Comparison of ENCODE assay signal across 30 mouse cellular contexts in genomic region chr1:118296673-118297072, GRCm38 (mm10). TPM values are rescaled to one million over a fixed set of nuclear protein-coding genes. Genes with fewer than 3 reads are reported as not detected.
DNase-seq lines count a peak whose midpoint lies in the region; ATAC-seq lines count a peak whose summit lies in the region.
"Had no signal": no experiment of that assay in that cellular context is flagged by ENCODE, and none has a peak within 500 bp of the region (broad histone marks: within the 10 kb centered on the region; RNA-seq: fewer than 3 reads in every experiment).

No protein-coding gene starts in this region.

- H3K9me3 ChIP-seq in lung, embryonic 16.5 days (ENCODE audit: control insufficient read depth, low read length), result no peaks in the 10 kb centered on the region
- H3K9me3 ChIP-seq: heart, embryonic 12.5 days; hindbrain, embryonic 10.5 days; hindbrain, embryonic 15.5 days; kidney, embryonic 15.5 days; limb, embryonic 13.5 days; neural tube, embryonic 12.5 days had no signal

- no peaks in the 10 kb centered on the region for H3K4me1 ChIP-seq in lung, embryonic 16.5 days (replicated peaks; ENCODE audit: control insufficient read depth, insufficient read depth, low read length)
- H3K4me1 ChIP-seq: heart, embryonic 12.5 days; hindbrain, embryonic 10.5 days; hindbrain, embryonic 15.5 days; kidney, embryonic 15.5 days; limb, embryonic 13.5 days; neural tube, embryonic 12.5 days had no signal

- no peak overlapping the region for H3K4me2 ChIP-seq in lung, embryonic 16.5 days (ENCODE audit: low read depth, low read length)
- H3K4me2 ChIP-seq: heart, embryonic 12.5 days; hindbrain, embryonic 15.5 days; kidney, embryonic 15.5 days; limb, embryonic 13.5 days; liver, embryonic 11.5 days; neural tube, embryonic 12.5 days had no signal

- H3K27ac ChIP-seq in lung, embryonic 16.5 days (ENCODE audit: low read length), result no peak overlapping the region
- H3K27ac ChIP-seq: hindbrain, embryonic 10.5 days; hindbrain, embryonic 15.5 days; kidney, embryonic 15.5 days; left cerebral cortex, adult 2 months; limb, embryonic 13.5 days; neural tube, embryonic 12.5 days; stomach, postnatal 0 days had no signal

- no peak overlapping the region for H3K4me3 ChIP-seq in lung, embryonic 16.5 days (ENCODE audit: low read length)
- H3K4me3 ChIP-seq: heart, embryonic 12.5 days; hindbrain, embryonic 10.5 days; hindbrain, embryonic 15.5 days; kidney, embryonic 15.5 days; left cerebral cortex, adult 2 months; limb, embryonic 13.5 days; myocyte; neural tube, embryonic 12.5 days had no signal

- ATAC-seq in lung, embryonic 16.5 days (ENCODE audit: low read depth), result peak; percentile 60
- ATAC-seq: activated CD4-positive, CD25-positive, alpha-beta regulatory T cell, adult 4 months; forebrain, embryonic 14.5 days; inflammation-experienced regulatory T-cells, adult 6 months; midbrain, embryonic 16.5 days had no signal

- peak; percentile 38 for DNase-seq in NIH3T3 (ENCODE audit: low read depth)
- DNase-seq in fat pad, adult 2 months (ENCODE audit: extremely low read depth, low read depth, low spot score), result peak; percentile 61
- peak; percentile 89 for DNase-seq in lung, postnatal 36 days
- no peak for DNase-seq in gastrocnemius, adult 8-10 months (ENCODE audit: low spot score in 2 of 2)
- DNase-seq in frontal cortex, postnatal 25 days (ENCODE audit: low spot score in 2 of 2), result no peak
- no peak for DNase-seq in heart, postnatal 4 days
- DNase-seq: adrenal gland, adult 8-10 months; cerebellum, adult 9-10 months; cerebellum, postnatal 36 days; kidney, adult 18-20 months; kidney, postnatal 25 days; right cerebral cortex, adult 18-20 months; spleen, adult 18-20 months; thymus, adult 2 months; thymus, postnatal 4 days had no signal

- 60% methylated on average over 3 of the region's 3 CpGs for WGBS in lung, embryonic 16.5 days

- H3K27me3 ChIP-seq in lung, embryonic 16.5 days (ENCODE audit: control insufficient read depth, insufficient read depth, low read depth, low read length), result no peaks in the 10 kb centered on the region
- H3K27me3 ChIP-seq: heart, embryonic 12.5 days; hindbrain, embryonic 15.5 days; kidney, embryonic 15.5 days; limb, embryonic 13.5 days; neural tube, embryonic 12.5 days had no signal

- H3K9ac ChIP-seq in lung, embryonic 16.5 days (ENCODE audit: low read length), result no peak overlapping the region
- H3K9ac ChIP-seq: heart, embryonic 12.5 days; hindbrain, embryonic 15.5 days; kidney, embryonic 15.5 days; limb, embryonic 13.5 days; neural tube, embryonic 12.5 days had no signal

- H3K36me3 ChIP-seq in lung, embryonic 16.5 days (ENCODE audit: control insufficient read depth, insufficient read depth, low read length), result peaks cover 15% of the 10 kb centered on the region

RNA-seq across cellular contexts. Expression of gene Tsn, which starts 14.9 kb away (rescaled TPM):
- polyA plus RNA-seq in lung, embryonic 16.5 days (2015; fragmentation: Nextera tagmentation; extraction: Ambion mirVana), result 266 and 312 TPM in 2 replicates
- total RNA-seq in gastrocnemius, adult 8-10 months (2022), result 10 to 100 TPM; 43.8 to 54.3 (median 53.0) TPM
- 10 to 100 TPM; 95.9 to 97.3 TPM for total RNA-seq in heart, postnatal 4 days (2021)

RNA-seq across cellular contexts. Expression of gene Nifk, which starts 25.0 kb away (rescaled TPM):
- 62.6 and 67.3 TPM in 2 replicates for polyA plus RNA-seq in lung, embryonic 16.5 days (2015; fragmentation: Nextera tagmentation; extraction: Ambion mirVana)
- total RNA-seq in gastrocnemius, adult 8-10 months (2022), result 10 to 100 TPM; 14.6 to 17.1 (median 16.2) TPM
- 10 to 100 TPM; 24.5 to 24.8 TPM for total RNA-seq in heart, postnatal 4 days (2021)

Comparison
In these comparisons a context has a peak if more than half of its experiments do, and no peak if none do; other contexts are left out.
1. DNase-seq: peak in NIH3T3 (single experiment), fat pad, adult 2 months (single experiment) and lung, postnatal 36 days (single experiment); none in gastrocnemius, adult 8-10 months (0 of 2), frontal cortex, postnatal 25 days (0 of 2) and heart, postnatal 4 days (single experiment).